Mouse (Mus musculus) T-helper 2 cell (primary cell): Measurements from ENCODE around the gene Fam149a.

Source experiments
- in situ Hi-C: fragments of 300-600 bp; cut with MboI, MseI; formaldehyde crosslinking; loops from one replicate; pipeline ENCODE4 v1.15.1; 2025; ENCODE audit warnings: high pct_unique_total_duplicates

Gene Fam149a

DNA sequence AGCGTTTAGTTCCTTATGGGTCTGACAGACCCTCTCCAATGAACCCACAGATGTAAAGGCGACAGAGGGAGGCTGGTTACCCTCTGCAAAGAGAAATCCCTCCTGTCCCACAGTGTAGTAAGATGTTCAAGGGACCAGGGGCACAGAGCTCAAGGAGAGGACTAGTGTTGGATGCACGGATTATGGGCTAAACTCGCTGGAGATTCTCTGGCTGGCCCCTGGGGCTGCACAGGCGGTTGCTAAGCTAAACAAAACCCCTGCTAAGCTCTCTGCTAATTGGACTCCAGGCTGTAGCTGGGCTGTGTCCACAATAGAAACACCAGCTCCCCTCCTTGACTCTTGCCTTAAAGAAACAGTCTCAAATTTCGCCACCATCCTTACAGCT, at the start of gene Fam149a:
TSS of gene Fam149a (minus strand) at position 329 of the 385 bp plus-strand sequence.
- in situ Hi-C loops = no loop called here

DNA sequence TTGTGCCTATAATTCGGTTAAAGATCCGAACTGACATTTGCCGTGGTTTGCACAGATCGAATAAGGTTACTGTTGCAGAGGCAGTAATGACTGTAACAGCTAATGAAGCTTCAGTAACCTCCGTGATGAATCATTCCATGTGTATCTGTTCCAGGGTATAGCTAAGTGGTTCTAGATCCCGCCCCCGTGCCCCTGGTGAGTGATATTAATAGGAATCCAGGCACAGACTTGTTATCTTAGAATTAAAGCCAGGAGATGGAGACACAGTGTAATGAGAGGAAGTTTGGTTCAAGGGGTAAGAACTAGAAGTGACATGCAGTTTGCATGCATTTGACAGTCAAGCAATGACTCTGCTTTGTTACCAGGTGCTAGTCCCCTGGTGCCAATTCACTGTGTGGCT, 38.1 kb upstream of the Fam149a start:
- in situ Hi-C loops = no loop called here

DNA sequence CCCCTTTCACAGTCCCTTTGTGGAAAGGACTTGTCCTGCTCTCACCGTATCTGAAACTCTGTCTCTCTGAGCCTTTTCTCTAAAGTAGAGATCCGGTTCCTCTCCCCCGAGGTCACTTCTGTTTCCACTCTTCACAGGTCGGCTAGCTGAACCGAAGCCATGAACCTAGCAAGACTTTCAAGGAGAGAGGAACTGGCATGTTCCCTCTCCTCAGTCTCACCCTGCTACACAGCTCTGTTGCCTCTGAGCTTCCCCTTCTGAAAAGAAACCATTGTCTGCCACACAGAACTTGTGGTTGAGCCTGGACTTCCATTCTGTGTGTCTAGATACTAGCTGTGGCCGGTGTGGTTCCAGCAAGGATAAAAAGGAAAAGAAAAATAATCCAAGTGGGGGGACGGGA, 32.9 kb upstream of the Fam149a start:
- in situ Hi-C loops = no loop called here

DNA sequence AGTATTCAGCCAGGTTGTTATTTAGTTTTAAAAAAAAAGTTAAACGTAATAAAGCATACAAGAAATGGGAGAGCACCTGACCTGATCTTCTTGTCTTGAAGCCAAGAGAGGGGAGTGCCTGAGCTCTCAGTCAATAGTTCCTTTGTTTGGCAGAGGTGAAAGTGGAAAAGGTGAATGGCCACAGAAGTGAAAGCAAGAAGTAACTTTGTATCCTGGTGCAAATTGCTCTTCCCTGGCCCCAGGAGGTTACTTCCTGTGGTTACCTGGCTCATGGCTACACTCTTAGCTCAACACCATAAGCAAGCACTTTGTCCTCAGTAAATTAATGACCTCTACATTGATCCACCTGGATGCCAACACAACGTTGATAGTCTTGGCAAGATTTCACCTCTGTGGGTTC, 28.8 kb upstream of the Fam149a start, which contains the start of gene Tlr3:
TSS of gene Tlr3 (minus strand) at position 199 of the 400 bp plus-strand sequence.
- in situ Hi-C loops = no loop called here

DNA sequence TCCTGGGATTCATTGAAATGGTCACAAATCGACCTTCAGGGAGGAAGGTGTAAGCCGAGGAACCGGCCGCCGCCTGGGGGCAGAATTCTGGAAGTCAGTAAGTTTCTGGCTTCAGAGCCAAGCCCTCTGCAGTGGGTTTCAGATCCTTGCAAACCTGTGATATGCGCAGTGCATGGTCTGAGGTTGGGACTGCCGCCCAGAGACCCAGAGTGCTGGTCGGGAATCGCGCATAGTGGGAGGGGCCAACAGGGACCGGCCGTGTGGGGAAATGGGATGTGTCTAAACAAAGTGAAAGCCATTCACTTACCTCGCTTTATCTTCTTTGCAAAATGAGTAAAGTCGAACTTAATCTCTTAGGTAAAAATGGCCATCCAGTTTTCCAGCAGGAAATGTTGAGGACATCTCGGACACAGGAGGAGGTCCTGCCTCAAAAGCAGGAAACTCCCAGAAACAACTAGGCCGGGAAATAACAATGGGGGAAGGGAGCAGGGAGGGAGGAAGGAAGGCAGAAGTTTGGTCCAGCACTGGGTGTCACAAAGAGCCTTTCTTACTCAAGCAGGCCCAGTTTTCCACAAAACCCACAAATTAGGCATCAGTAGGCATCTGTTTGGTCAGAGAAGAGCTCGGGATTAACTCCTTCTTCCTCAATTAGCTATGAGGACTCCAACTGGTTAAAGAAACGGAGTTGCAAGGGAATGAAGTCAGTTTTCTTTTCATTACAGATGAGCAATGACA, 28.2 kb upstream of the Fam149a start:
- in situ Hi-C loops = no loop called here

DNA sequence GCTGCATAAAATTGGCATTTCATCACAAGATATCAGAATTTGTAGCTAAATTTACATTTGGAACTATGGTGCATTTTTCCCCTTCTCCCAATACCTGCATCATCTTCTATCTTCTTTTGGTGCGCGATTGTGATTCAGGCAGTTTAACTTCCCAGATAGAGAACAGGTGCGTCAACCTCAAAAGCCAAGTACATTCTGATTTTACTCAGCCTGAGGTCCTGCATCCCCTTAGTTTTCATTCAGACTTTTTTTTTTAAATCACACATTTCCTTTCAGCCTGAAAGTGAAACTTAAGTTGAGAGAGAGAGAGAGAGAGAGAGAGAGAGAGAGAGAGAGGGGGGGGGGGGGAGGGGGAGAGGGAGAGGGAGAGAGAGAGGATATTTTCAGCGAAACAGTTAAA, 27.6 kb upstream of the Fam149a start:
- in situ Hi-C loops = no loop called here

DNA sequence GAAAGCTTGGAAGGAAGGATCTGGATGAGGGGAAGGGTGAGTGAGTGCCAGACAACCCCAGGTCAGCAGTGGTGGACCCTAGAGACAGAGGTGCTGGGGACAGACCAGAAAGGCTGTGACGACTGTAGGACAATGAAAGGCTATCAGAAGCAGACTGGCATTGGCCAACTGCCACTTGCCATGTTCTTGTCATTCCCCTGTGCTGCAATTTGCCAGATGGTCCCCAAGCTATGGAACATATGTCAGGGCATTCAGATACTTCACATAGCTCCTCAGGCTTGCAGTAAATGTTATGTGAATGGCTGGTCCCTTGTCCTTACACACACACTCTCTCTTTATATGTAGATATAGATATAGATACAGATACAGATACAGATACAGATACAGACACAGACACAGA, 1.2 kb upstream of the Fam149a start:
- in situ Hi-C loops = no loop called here

DNA sequence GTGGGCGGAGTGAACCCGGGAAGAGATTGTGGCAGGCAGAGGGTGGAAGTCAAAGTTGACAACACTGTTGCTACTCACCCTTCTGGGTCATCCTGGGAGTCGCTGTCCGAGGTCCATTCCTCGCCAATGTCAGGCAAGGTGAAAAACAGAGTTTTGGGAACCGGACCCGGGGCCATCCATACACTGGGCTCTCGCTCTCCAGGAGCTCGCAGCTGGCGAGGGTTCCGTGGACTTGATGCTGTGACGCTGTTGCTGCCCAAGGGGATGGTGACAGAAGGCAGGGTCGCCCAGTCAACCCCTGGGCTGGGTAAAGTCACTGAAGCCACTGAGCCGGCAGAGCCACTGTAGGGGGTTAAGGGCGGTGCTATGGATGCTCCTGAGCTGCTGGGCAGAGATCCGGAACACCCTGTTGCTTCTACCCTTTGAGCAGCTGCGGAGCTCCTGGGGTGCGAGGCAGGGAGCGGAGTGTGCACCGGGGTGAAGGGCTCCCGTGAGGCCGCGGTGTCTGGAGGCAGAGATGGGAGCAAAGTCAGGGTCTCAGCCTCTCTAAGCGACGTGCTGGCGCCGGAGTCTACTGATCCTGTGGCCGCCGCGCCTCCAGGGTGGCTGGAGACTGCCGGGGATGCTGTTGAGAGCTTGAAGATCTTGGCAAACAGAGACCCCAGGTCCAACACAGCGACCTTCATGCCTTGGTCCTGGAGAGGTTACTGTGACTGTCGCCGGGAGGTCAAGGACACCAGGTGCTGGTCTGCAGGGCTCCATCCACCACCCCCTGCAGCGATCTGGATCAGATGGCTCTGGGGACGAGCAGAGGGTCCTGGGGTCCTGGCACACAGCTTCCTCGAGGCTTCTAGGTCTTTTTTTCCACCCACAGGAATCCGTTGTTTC, 772 bp downstream of the Fam149a start:
- in situ Hi-C loops = no loop called here

DNA sequence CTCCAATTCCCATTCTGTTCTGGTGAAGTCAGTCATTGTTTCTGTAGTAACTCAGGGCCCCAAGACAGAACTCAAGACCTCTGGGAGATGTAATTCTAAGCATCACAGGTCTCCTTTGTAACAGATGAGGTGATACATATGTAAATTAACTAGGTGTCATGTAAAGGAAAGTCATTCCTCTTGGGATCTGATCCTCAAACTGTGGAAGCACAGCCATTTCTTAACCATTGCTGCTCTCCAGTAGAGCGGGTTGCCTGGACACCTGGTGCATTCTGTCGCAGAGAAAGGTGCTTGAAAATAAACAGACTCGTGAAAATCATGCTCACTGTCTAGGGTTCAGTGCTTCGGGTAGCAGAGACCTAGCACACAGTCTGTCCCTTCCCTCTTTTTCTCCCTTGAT, 1.5 kb downstream of the Fam149a start:
- in situ Hi-C loops = no loop called here

DNA sequence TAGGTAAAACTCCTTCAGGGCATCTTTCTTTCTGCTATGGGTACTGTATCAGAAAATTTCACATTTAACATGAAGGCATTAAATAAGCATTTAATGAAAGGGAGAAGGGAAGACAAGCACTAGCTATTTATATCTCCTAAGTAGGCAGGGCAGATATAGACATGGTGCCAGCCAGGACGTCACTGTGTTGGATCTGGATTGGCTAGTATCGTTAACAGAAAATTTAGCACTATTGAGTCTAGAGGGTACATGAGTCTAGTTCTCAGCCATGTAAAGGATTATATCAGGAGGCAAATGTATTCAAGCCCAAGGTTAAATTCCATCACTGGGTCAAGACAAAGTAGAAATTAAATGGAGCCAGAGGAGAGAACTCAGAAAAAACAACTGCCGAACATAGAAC, 8.0 kb downstream of the Fam149a start:
- in situ Hi-C loops = no loop called here

DNA sequence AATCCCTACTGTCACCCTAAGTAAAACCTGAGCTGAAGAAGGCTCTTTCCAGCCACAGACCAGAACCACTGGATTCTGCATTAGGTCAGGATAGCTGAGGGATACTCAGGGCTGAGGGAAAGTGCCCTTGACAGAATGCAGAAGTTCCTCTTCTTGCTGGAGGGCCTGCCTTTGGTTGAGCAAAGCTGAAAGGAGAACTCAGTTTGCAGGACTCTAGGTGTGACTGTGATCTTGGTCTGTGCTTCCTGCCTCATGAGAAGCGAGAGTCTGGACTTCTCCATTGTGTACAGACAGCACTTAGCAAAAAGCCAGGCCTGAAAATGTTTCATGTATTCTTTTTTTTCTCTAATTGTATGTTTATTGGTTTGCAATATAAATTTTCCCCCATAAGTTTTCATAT, 14.9 kb downstream of the Fam149a start:
- in situ Hi-C loops = no loop called here

DNA sequence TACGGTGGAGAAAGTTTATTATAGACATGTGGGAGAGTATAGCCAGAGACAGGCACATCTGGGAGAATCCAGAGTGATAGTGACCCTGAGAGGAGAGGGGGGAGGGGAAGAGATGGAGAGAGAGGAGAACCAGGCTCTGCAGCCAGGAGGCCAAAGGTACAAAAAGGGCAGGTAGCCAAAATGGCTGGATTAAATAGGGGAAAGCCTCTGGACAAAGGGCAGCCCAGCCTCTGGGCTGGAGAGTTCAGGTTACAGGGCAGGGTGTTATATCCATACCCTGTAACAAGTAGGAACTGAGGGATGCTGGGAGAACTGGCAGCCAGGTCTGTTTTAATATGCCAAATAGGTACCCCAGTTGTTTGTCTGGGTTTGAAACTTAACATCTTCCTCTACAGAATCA, 18.9 kb downstream of the Fam149a start:
- in situ Hi-C loops = no loop called here

DNA sequence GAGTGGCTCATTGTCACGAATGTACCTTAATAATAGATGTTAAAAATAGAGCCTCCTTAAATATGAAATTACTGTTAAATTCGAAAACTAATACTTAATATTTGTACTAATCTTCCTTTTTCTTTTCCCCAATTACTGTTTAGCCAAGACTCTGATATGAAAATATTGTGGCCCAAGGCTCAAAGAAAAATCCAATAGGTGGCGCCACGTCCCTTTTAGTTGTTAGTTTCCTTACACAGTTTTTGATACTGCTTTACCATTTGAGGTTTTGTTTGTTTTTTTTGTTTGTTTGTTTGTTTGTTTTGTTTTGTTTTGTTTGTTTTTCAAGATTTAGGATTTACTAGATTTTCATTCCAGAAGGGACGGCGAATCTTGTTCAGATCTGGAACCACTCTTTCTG, 19.8 kb downstream of the Fam149a start:
- in situ Hi-C loops = no loop called here

DNA sequence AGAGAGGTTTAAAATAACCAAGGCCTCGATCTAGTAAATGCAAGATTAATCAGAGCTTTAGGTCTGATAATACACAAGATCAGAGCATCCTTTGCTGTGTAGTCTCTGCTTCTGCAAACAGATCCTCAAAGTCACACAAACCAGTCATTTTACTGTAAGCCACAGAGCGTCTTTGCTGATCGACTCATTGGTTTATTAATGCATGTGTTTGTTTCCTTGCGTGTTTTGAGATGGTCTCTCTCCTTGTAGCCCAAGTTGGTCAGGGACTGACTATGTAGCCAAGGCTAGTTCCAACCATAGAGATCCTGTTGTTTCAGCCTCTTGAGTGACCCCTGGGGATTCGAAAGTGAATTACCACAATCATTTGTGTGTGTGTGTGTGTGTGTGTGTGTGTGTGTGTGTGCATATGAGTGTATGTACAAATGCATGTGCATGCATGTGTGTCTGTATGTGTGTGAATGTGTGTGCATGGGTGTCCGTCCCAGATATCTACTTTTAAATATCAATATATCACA, 22.9 kb downstream of the Fam149a start:
- in situ Hi-C loops = no loop called here

DNA sequence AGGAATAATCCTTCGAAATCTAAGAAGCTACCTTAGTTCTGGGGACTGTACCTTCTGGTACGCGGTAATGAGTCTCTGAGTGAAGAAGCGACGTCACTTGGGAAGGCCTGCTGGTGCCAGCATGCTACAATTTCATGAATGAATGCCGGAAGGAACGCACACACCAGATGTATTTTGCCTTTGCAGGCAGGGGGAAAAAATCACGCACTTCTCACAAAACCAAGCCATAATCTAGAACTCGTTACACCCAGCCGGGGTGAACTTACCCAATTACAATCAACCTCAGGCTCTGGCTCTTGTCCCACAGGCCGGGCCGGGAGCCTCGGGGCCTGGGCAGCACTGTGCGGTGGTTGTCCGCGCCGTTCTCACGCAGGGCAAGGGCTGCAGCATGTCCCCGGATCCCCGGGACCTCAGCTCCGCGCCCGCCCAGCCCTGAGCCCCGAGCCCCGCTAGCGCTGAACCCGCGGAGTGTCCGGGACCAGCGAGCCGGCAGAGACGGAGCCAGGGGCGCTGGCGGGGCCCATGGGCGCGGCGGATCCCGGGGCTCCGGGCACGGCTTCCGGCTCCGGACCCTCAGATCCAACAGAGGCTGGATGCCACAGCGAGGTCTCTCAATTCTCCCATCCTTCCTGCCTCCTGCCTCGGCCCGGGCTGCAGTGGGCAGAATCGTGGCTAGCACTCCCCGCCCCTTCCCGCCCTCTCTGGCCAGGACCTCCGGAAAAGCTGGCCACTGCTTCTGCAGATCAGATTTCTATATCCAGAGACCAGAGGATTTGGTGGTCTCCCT, 23.8 kb downstream of the Fam149a start:
- in situ Hi-C loops = no loop called here

DNA sequence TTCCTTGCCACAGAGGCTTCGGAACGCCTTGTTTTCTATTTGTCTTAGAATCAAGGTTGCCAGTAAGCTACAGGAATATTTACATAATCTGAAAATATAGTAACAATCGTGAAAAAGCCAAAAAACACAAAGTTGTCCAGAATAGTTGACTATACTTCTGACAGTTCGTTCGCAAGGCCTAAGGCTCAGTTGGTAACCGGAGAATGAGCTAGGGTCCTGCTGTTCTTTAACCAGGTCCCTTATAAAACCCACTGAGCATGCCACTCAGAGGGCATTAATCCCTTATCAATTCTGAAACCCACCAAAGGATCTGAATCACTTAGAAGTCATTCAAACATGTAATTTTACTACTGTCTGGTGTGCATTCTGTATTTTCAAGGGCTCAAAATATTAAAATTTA, 26.3 kb downstream of the Fam149a start:
- in situ Hi-C loops = no loop called here

DNA sequence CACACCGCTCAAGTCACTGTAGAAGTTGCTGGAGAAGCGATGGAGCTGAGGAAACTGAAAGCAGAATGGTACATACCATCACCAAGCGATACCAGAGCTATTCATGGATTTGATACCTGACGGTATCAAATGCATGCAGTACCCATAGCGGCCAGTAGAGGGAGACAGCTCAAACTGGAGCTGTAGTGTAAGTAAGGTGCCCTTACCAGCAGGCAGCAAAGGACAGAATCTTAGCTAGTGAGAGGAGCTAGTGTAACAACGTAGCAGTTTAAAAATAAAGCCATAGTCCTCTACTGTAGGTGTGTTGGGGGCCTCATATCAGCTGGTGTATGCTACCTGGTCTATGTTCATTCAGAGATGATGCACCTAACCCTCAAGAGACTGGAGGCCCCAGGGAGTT, 37.1 kb downstream of the Fam149a start:
- in situ Hi-C loops = loop anchor here (25.0 kb wide), 1 partner anchor 792 kb away; no protein-coding TSS in a partner anchor

DNA sequence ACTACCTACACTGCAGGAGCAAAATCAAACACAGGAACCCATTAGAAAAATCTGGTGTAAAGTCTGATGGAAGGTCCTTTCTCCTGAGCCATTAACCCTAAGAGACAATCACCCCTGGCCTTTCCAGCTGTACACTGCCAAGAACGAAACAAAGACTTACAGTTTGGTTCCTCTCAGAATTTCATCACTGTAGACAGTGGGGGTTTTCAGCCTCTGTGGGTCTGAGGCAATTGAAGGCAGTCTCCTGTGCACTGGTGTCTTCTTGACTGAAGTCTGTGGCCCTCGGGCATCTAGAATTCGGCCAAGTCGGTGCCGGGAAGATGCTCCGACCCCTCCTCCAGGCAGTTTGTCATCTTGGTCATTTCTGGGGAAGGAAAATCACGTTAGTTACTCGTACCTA, 37.8 kb downstream of the Fam149a start:
- in situ Hi-C loops = loop anchor here (25.0 kb wide), 1 partner anchor 793 kb away; no protein-coding TSS in a partner anchor

DNA sequence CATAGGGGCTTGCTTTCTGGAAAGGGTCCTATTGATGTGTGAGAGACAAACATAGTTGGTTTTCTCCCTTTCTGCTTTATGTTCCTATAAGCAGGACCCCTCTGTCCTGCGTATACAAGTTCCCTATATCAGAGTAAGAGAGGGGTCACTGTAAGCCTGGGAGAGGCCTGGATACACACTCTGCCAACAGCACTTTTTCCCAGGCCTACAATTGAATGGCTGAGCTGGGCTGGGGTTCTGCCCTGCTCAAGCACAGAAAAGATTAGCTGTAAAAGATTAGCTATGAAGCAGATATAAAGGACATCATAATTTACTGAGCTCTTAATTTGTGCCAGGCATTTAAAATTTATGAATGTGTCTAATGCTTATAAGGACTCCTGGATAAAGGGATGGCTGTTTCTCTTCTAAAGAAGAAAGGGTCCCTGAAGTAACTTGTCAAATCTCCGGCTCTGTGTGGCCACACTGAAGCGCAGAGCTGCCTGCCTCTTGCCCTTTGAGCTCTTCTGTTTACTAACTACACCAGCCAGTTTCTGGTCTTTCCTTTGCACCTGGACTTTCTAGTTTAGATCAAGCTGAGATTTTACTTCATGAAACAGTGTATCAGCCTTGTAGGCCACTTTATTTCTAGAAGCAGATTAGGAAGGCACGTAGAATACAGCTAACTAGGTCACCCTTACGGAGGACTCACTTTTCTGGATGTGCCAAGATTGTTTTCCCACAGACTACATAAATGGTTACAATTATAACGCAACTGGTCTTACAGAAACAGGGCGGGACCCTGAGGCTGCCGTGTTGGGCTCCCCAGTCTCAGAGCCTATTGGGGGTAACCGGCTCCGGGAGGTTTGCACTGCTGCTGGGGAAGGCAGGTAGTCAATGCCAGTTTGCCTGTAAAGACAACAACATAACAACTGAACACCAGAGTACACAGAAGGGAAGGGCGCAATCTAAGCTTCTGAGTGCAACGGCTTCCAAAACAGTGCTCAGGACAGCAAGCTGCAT, 40.2 kb downstream of the Fam149a start:
- in situ Hi-C loops = loop anchor here (25.0 kb wide), 1 partner anchor 795 kb away; no protein-coding TSS in a partner anchor

DNA sequence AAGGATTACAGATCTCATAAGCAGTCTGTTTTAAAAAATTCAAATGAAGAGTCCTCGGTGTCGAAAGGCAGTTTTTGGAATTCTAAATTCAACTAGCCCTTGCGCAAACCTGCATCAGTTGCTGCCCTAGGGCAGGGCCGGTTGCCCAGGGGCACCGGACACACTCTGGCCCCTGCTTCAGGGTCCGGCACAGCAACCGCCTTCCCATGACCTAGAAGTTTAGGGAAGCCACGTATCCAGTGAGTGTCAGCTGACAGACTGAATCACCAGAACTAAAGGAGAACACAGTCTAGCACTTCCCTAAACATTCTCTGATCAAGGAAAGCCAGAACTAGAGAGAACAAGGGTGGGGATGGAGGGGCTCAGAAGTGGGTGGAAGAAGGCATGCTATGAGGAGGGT, 48.6 kb downstream of the Fam149a start:
- in situ Hi-C loops = loop anchor here (25.0 kb wide), 1 partner anchor 804 kb away; no protein-coding TSS in a partner anchor
